Mouse (Mus musculus) left cerebral cortex, adult 11 months (tissue): ENCODE data around the gene Defb46.

Experiments
- DNase-seq: peaks from one replicate; pipeline ENCODE4 v3.0.0; 2022; ENCODE audit warnings: low spot score

The Defb46 gene

DNA sequence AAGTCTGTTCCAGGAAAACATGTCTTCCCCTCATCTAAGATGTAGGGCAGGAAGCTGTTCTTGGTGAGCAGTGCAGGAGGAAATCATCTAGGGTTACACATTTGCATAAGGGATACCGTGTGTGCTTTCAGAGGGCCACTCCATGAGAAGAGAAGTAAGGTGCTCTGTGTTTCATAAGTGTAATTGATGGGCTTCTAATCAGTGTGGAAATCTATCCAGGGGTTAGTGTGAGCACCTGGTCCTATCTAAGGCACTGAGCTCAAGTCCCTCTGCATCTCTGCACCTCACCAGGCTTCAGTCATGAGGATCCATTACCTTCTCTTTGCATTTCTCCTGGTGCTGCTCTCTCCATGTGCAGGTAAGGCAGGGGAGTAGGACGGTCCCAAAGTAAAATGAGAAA is at the start of gene Defb46:
Gene Defb46 (plus strand): TSS at position 301 of the 400 bp plus-strand sequence.
- no peak for DNase-seq

DNA sequence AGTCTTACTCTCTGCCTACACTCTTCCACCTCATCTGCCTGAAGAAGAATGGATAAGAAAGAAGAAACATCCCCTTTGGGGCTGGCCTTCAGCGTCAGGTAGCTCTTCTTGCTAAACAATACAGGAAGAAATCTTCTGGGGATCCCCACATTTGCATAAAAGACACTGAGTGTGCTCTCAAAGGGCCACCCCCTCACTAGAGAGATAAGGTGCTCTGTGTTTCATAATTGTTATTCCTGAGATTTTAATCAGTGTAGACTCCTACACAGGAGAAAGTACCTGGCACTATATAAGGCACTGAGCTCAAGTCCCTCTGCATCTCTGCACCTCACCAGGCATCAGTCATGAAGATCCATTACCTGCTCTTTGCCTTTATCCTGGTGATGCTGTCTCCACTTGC is 14.6 kb upstream of the Defb46 start, which contains the start of gene Defb6:
Gene Defb6 (plus strand): TSS at position 318 of the 400 bp plus-strand sequence.
- no peak for DNase-seq

DNA sequence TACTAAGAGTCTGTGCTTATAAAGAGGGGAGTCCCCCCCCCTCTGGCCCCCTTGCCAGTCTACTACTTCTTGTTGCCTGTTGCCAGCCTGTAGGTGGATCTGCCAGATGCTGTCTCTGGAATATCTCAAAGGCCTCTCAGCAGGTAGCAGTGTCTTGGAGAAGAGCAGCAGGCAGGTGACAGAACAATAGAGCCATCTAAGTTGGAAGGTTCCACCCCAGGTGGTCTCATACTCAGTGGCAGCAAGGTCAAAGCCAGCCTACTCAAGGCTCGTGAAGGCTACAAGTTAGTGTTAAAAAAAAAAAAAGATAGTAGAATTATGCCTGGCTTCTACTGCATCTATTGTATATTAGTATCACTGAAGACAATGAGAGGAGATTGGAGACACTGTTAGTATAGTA is 1.6 kb upstream of the Defb46 start:
- DNase-seq = no peak

DNA sequence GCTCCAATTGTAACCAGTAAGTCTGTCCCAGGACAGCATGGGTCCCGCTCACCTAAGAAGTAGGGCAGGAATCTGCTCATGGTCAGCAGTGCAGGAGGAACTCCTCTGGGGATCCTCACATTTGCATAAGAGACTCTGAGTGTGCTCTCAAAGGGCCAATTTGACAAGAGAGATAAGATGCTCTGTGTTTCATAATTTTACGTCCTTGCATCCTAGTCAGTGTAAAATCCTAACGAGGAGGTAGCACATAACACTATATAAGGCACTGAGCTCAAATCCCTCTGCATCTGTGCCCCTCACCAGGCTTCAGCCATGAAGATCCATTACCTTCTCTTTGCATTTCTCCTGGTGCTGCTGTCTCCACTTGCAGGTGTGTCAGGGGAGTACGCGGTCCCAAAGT is 7.6 kb downstream of the Defb46 start, which contains the start of gene Defb5:
Gene Defb5 (plus strand): TSS at position 301 of the 400 bp plus-strand sequence.
- no peak for DNase-seq

DNA sequence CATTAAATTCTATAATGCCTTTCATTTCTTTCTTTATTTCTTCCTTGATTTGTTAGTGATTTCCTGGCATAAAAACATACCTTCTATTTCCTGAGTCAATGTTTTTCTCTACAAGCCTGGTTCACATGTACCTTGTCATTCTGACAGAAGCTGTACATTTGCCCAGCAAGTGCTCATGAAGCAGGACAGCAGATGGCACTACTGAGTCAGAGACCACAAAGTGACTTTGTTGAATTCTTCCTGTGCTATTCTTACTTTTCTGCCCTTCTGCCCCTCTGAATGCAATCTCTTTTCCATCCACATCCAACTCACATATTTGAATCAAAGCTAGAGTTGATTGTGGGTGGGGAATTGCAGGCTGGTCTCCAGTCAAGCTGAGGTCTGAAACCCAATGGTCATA is 18.4 kb downstream of the Defb46 start:
- no peak for DNase-seq

DNA sequence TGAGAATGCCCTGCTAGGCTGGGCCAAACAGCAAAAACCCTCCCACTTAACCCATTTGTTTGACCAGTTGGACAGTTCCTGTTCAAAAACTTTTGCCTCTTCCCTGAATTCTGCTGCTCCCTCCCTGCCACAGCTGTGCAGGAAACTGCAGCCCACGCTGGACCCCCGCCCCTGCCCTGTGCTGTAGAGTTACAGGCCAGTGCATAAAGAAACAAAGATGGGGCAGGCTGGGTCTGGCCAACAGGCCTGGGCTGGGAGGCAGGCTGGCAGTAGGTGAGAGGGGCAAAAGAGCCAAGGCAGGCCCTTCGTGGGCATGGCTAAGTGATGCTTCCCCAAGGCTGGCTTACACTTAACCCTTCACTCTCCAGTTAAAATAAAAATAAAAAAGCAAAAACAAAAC is 20.0 kb downstream of the Defb46 start:
- no peak for DNase-seq
